Mouse (Mus musculus) midbrain, embryonic 11.5 days (tissue): ENCODE measurements around the gene Thap3. TPM values are rescaled to one million over a fixed set of nuclear protein-coding genes. Genes with fewer than 3 reads are reported as not detected.

Experiments used
- ATAC-seq: fragments of 200-750 bp; cut with Nextera tagmentation; 2 replicates; pipeline ENCODE4 v1.8.0; 2017; ENCODE audit warnings: moderate TSS enrichment, moderate library complexity; ENCODE audit not compliant: low FRiP score
- DNase-seq: peaks from one replicate; pipeline ENCODE4 v3.0.0; 2015; ENCODE audit warnings: low spot score; ENCODE audit errors: missing footprints
- H3K27ac ChIP-seq: fragments of 300-500 bp; sonication (generic); 2 replicates; pipeline ENCODE4 v1.5.1; 2014; ENCODE audit warnings: low read depth, low read length
- H3K27me3 ChIP-seq: fragments of 300-500 bp; sonication (generic); 2 replicates; pipeline ENCODE4 v1.6.1; 2014; ENCODE audit warnings: mild to moderate bottlenecking, low read length, moderate library complexity, mixed read lengths; ENCODE audit not compliant: control insufficient read depth, insufficient read depth
- H3K36me3 ChIP-seq: fragments of 300-500 bp; sonication (generic); 2 replicates; pipeline ENCODE4 v1.6.1; 2014; ENCODE audit warnings: mild to moderate bottlenecking, low read length, moderate library complexity, mixed read lengths; ENCODE audit not compliant: control insufficient read depth, insufficient read depth
- H3K4me1 ChIP-seq: fragments of 300-500 bp; sonication (generic); 2 replicates; pipeline ENCODE4 v1.6.1; 2014; ENCODE audit warnings: low read length; ENCODE audit not compliant: control insufficient read depth, insufficient read depth
- H3K4me2 ChIP-seq: fragments of 300-500 bp; sonication (generic); 2 replicates; pipeline ENCODE4 v1.6.1; 2014; ENCODE audit warnings: mild to moderate bottlenecking, moderate library complexity
- H3K4me3 ChIP-seq: fragments of 300-500 bp; sonication (generic); 2 replicates; pipeline ENCODE4 v1.5.1; 2014; ENCODE audit warnings: low read depth, low read length
- H3K9ac ChIP-seq: fragments of 300-500 bp; sonication (generic); 2 replicates; pipeline ENCODE4 v1.6.1; 2014; ENCODE audit warnings: low read length
- H3K9me3 ChIP-seq: fragments of 300-500 bp; sonication (generic); 2 replicates; pipeline ENCODE4 v1.6.1; 2016; ENCODE audit warnings: low read length; ENCODE audit not compliant: control insufficient read depth
- WGBS: fragments of 180-500 bp; shearing (Covaris S2); extraction: QIAGEN DNeasy Blood & Tissue Kit; methylation state at CpG from one replicate; pipeline ENCODE4 v1.1.7; 2014; 5-methylcytosine and 5-hydroxymethylcytosine counted together
- polyA plus RNA-seq: library from polyadenylated mRNA; unstranded; fragments of >200 nt; fragmentation: Nextera tagmentation; extraction: Ambion mirVana; gene quantifications from 2 replicates; pipeline ENCODE4 v1.2.1, GENCODE M21; 2014

The Thap3 gene
- polyA plus RNA-seq, 1 experiment from 2014 or later, result 24.6 TPM

DNA sequence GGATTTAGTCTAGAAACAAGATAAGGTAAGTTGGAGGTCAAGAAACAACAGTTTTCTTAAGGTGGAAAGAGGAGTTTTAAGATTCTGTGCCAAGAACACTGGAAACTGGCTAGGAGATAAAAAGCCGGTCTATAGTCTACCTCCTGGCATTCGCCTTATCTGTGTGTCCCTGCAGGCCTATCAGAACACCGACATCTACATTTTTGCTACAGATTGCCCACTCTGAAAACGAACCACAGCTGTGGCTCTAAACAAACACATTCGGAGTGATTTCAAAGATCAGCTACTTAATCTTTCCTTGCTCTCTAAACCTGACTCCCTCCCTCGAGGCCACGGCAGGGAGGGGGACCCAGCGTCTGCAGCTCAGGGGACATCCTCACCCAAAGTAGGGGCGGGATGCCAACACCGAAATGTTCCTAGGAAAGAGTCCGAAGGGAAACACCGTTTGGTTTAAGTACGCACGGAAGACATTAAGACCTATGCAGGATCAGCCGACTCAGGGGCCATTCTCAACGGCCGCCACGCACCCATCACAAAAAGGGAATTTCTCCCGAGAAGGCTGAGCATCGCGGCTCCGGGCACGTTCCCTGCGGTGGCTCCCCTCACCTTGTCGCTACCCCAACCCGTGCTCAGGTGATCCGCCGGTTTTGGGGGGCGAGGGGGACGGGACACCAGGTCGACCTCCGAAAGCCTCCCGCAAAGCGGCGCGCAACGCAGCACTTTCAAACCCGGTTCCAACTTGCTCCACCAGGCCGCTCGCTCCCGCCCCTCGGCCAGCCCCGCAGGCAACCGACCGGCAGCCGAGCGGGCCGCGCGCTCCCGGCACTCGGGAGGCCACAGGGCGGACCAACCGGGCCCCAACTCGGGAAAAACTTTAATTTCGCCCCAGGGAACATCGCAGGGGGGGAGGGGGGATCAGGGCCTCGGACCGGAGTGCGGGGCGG, 5.7 kb upstream of the Thap3 start:
- H3K36me3 ChIP-seq, result peaks cover 15% of the 10 kb centered on the region
- H3K9ac ChIP-seq, result peak overlapping the region; percentile 83
- 1% methylated on average over 56 of the region's 61 CpGs for WGBS
- DNase-seq (peak; percentile 92), ATAC-seq (no peak)
- H3K9me3 ChIP-seq, result no peaks in the 10 kb centered on the region
- H3K4me2 ChIP-seq, result peak overlapping the region; percentile 87
- peak overlapping the region; percentile 88 for H3K4me3 ChIP-seq
- H3K27ac ChIP-seq, result peak overlapping the region; percentile 59
- no peaks in the 10 kb centered on the region for H3K27me3 ChIP-seq
- peaks cover 11% of the 10 kb centered on the region; the same call in 1 of the 2 replicates for H3K4me1 ChIP-seq

DNA sequence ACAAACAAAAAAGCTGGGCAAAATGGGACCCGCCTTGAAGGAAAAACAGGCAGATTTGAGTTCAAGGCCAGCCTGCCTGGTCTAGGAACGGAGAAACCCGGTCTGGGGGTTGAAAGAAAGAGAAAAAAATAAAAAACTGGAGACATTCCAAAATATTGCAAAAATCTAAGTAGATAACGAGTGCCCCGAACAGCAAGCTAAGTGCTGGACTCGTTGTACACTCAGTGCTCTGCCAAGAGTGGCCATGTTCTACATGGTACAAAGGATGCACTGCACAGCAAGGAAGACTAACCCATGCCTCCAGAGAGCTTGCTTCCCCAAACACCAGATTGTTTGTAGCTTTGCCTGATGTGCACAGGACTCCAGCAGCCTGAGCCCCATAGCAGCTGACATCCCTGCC, 4.2 kb upstream of the Thap3 start:
- peaks cover 15% of the 10 kb centered on the region for H3K36me3 ChIP-seq
- peaks cover 17% of the 10 kb centered on the region for H3K4me1 ChIP-seq
- no peaks in the 10 kb centered on the region for H3K9me3 ChIP-seq
- WGBS, result 87% methylated on average over 6 of the region's 6 CpGs
- H3K9ac ChIP-seq, result no peak overlapping the region
- no peak overlapping the region for H3K27ac ChIP-seq
- no peak overlapping the region for H3K4me2 ChIP-seq
- no peak overlapping the region for H3K4me3 ChIP-seq
- DNase-seq (no peak), ATAC-seq (no peak)
- H3K27me3 ChIP-seq, result no peaks in the 10 kb centered on the region

GRCm38 (mm10) chr4:151992091-151992490, 3.3 kb upstream of the Thap3 start:
- 94% methylated on average over 9 of the region's 9 CpGs for WGBS
- no peaks in the 10 kb centered on the region for H3K9me3 ChIP-seq
- no peak overlapping the region for H3K27ac ChIP-seq
- no peaks in the 10 kb centered on the region for H3K27me3 ChIP-seq
- H3K4me1 ChIP-seq, result peaks cover 17% of the 10 kb centered on the region
- DNase-seq (no peak), ATAC-seq (no peak)
- H3K4me3 ChIP-seq, result no peak overlapping the region
- H3K9ac ChIP-seq, result no peak overlapping the region
- H3K36me3 ChIP-seq, result peaks cover 15% of the 10 kb centered on the region
- no peak overlapping the region for H3K4me2 ChIP-seq

GRCm38 (mm10) chr4:151989110-151989488, 302 bp upstream of the Thap3 start:
- peaks cover 16% of the 10 kb centered on the region for H3K4me1 ChIP-seq
- peak overlapping the region; percentile 89 for H3K4me3 ChIP-seq
- H3K9ac ChIP-seq, result peak overlapping the region; percentile 93; the same call in 1 of the 2 replicates
- ATAC-seq (peak; percentile 36), DNase-seq (no peak)
- 28% methylated on average over 6 of the region's 6 CpGs for WGBS
- peaks cover 15% of the 10 kb centered on the region for H3K36me3 ChIP-seq
- H3K9me3 ChIP-seq, result no peaks in the 10 kb centered on the region
- H3K27ac ChIP-seq, result no peak overlapping the region
- peak overlapping the region; percentile 88; the same call in 1 of the 2 replicates for H3K4me2 ChIP-seq
- no peaks in the 10 kb centered on the region for H3K27me3 ChIP-seq

DNA sequence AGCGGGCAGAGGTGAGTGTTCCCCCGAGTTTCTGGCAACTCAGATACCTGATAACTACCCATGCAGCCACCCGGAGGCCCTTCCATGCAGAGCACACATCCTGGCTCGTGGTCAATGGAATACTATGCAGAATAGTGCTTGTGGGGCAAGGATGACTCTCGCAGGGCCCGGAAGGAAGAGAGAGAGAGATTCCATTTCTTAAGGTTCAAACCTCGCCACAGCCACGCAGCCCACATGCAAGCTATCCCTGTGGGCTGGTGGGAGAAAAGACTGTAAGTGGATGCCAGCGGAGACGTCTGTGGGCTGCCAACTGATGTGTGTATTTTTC, 819 bp downstream of the Thap3 start:
- H3K9ac ChIP-seq, result peak overlapping the region; percentile 93
- H3K27ac ChIP-seq, result no peak overlapping the region
- H3K4me2 ChIP-seq, result peak overlapping the region; percentile 88
- WGBS, result 37% methylated on average over 10 of the region's 10 CpGs
- peak overlapping the region; percentile 89 for H3K4me3 ChIP-seq
- H3K36me3 ChIP-seq, result peaks cover 15% of the 10 kb centered on the region
- no peak for ATAC-seq
- no peaks in the 10 kb centered on the region for H3K9me3 ChIP-seq
- no peaks in the 10 kb centered on the region for H3K27me3 ChIP-seq
- no peak for DNase-seq
- peaks cover 20% of the 10 kb centered on the region for H3K4me1 ChIP-seq

GRCm38 (mm10) chr4:151986650-151987049, 2.1 kb downstream of the Thap3 start:
- Histone ChIP-seq H3K27ac (no peak overlapping the region), H3K9me3 (no peaks in the 10 kb centered on the region), H3K36me3 (peaks cover 14% of the 10 kb centered on the region), H3K4me1 (peaks cover 20% of the 10 kb centered on the region), H3K27me3 (no peaks in the 10 kb centered on the region), H3K4me3 (no peak overlapping the region), H3K9ac (no peak overlapping the region), H3K4me2 (no peak overlapping the region)
- DNase-seq (no peak), ATAC-seq (no peak)
- 69% methylated on average over 8 of the region's 8 CpGs for WGBS

GRCm38 (mm10) chr4:151985886-151986285, 2.9 kb downstream of the Thap3 start:
- peaks cover 6% of the 10 kb centered on the region for H3K36me3 ChIP-seq
- WGBS, result 49% methylated on average over 10 of the region's 10 CpGs
- no peak overlapping the region for H3K4me2 ChIP-seq

DNA sequence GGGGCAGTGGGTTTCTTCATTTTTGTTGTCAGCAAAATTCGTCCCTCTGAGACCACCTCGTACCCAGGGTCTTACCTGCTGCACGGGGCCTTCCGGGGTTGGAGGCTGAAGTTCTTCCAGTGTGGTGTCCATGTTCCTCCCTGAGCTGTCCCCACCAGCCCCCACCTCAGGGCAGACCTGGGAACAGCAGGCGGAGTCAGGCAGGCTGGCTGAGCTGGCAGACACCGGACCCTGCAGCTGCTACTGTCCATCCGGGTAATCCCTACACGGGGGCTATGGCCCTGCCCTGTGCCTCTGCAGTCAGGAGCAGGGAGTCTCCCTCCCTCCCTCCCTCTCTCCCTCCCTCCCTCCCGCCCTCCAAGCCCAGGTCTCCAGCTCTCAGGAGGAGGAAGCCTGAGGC, 5.2 kb downstream of the Thap3 start:
- no peak overlapping the region for H3K27ac ChIP-seq

More at GRCm38 (mm10) chr4:151985886-151986285, 2.9 kb downstream of the Thap3 start:
- no peak for ATAC-seq
- Histone ChIP-seq H3K9ac (no peak overlapping the region), H3K4me3 (no peak overlapping the region), H3K4me1 (peaks cover 20% of the 10 kb centered on the region), H3K27ac (no peak overlapping the region), H3K9me3 (no peaks in the 10 kb centered on the region), H3K27me3 (no peaks in the 10 kb centered on the region)
- no peak for DNase-seq

DNA sequence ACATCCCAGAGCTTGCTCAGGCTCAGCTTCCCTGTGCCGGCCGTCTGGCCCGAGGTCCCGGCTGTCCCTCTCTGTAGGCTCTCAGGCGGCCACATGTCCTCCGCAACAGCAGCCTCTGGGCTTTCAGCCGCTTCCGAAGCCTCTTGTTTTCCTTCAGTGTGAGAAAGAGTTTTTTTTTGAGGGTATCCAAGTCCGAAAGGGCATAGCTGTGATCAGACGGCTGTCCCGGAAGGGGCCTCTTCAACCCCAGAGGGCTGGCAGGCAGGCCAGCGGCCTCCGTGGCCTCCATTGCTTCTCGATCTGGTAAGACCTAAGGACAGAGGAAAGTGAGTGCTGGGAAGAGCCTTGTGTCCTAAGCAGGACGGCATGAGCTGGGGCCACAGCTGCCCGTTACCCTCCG, 5.8 kb downstream of the Thap3 start:
- H3K4me3 ChIP-seq, result no peak overlapping the region
- H3K4me1 ChIP-seq, result peaks cover 13% of the 10 kb centered on the region
- no peak overlapping the region for H3K9ac ChIP-seq
- no peak overlapping the region for H3K4me2 ChIP-seq
- no peak for DNase-seq
- H3K9me3 ChIP-seq, result no peaks in the 10 kb centered on the region
- peaks cover 10% of the 10 kb centered on the region for H3K36me3 ChIP-seq
- 61% methylated on average over 17 of the region's 17 CpGs for WGBS
- ATAC-seq, result no peak
- no peaks in the 10 kb centered on the region for H3K27me3 ChIP-seq
- H3K27ac ChIP-seq, result no peak overlapping the region

More for the DNA sequence above, 5.2 kb downstream of the Thap3 start:
- Histone ChIP-seq H3K4me2 (no peak overlapping the region), H3K4me1 (peaks cover 15% of the 10 kb centered on the region), H3K27me3 (no peaks in the 10 kb centered on the region), H3K4me3 (no peak overlapping the region), H3K9me3 (no peaks in the 10 kb centered on the region), H3K36me3 (peaks cover 10% of the 10 kb centered on the region), H3K9ac (no peak overlapping the region)
- DNase-seq (no peak), ATAC-seq (peak; percentile 20; the same call in 1 of the 2 replicates)
- WGBS, result 34% methylated on average over 8 of the region's 9 CpGs
